Mouse (Mus musculus) kidney, postnatal 0 days (tissue): ENCODE measurements at regions not wholly inside any gene's neighbourhood (a gene's known extent, or its start where the extent isn't known, plus 50 kb on each side); places are given as distances from the start of the nearest gene placed in this dataset.

ENCODE experiments used
- ATAC-seq: fragments of 200-750 bp; cut with Nextera tagmentation; replicated peaks from 2 replicates; pipeline ENCODE4 v1.8.0; 2017; ENCODE audit warnings: low read depth, moderate number of reproducible peaks, moderate TSS enrichment, moderate library complexity; ENCODE audit not compliant: low FRiP score
- DNase-seq: peaks from one replicate; pipeline ENCODE4 v3.0.0-alpha.2; 2016; ENCODE audit warnings: low spot score
- H3K27ac ChIP-seq: fragments of 300-500 bp; sonication (generic); 2 replicates; pipeline ENCODE4 v1.5.1; 2014; ENCODE audit warnings: mild to moderate bottlenecking
- H3K27me3 ChIP-seq: fragments of 300-500 bp; sonication (generic); 2 replicates; pipeline ENCODE4 v1.6.1; 2014; ENCODE audit warnings: low read length, mixed read lengths; ENCODE audit not compliant: insufficient read depth
- H3K36me3 ChIP-seq: fragments of 300-500 bp; sonication (generic); 2 replicates; pipeline ENCODE4 v1.6.1; 2014; ENCODE audit warnings: low read length, mixed read lengths; ENCODE audit not compliant: insufficient read depth
- H3K4me1 ChIP-seq: fragments of 300-500 bp; sonication (generic); replicated peaks from 2 replicates; pipeline ENCODE4 v1.6.1; 2014; ENCODE audit warnings: antibody characterized with exemption, low read length, mixed read lengths; ENCODE audit not compliant: insufficient read depth
- H3K4me2 ChIP-seq: fragments of 300-500 bp; sonication (generic); 2 replicates; pipeline ENCODE4 v1.6.1; 2014; ENCODE audit warnings: mild to moderate bottlenecking, low read length, moderate library complexity, mixed read lengths
- H3K4me3 ChIP-seq: fragments of 300-500 bp; sonication (generic); replicated peaks from 2 replicates; pipeline ENCODE4 v1.5.1; 2014; ENCODE audit warnings: low read depth, low read length
- H3K9ac ChIP-seq: fragments of 300-500 bp; sonication (generic); 2 replicates; pipeline ENCODE4 v1.6.1; 2014; ENCODE audit warnings: low read depth, low read length
- H3K9me3 ChIP-seq: fragments of 300-500 bp; sonication (generic); replicated peaks from 2 replicates; pipeline ENCODE4 v1.6.1; 2016; ENCODE audit warnings: low read length, inconsistent platforms, mixed read lengths
- CTCF ChIP-seq: IDR thresholded peaks from 2 replicates; pipeline ENCODE4 v1.5.1; 2016; ENCODE audit warnings: antibody characterized with exemption, low read depth, mild to moderate bottlenecking, moderate library complexity
- WGBS: fragments of 180-500 bp; shearing (Covaris S2); extraction: QIAGEN DNeasy Blood & Tissue Kit; methylation state at CpG from one replicate; pipeline ENCODE4 v1.1.7; 2014; 5-methylcytosine and 5-hydroxymethylcytosine counted together

- H3K9me3 ChIP-seq, result no peaks in the 10 kb centered on the region
- no peaks in the 10 kb centered on the region for H3K27me3 ChIP-seq
- DNase-seq (no peak), ATAC-seq (no peak)
- H3K36me3 ChIP-seq, result no peaks in the 10 kb centered on the region
- H3K9ac ChIP-seq, result no peak overlapping the region
- no peaks in the 10 kb centered on the region for H3K4me1 ChIP-seq
- H3K4me3 ChIP-seq, result no peak overlapping the region
- H3K27ac ChIP-seq, result no peak overlapping the region
- no peak overlapping the region for H3K4me2 ChIP-seq
- TF ChIP-seq CTCF, result no peak
Measured at GRCm38 (mm10) chr11:30372924-30373323, 98.7 kb downstream of the 4930505A04Rik start.

GRCm38 (mm10) chr11:30371963-30372362, 99.7 kb downstream of the 4930505A04Rik start:
- DNase-seq, result no peak
- no peaks in the 10 kb centered on the region for H3K9me3 ChIP-seq
- no peaks in the 10 kb centered on the region for H3K27me3 ChIP-seq

GRCm38 (mm10) chr11:30369601-30370240, 101.7 kb upstream of the Sptbn1 start:
- 66% methylated on average over 2 of the region's 2 CpGs for WGBS
- DNase-seq, result peak; percentile 28
- no peaks in the 10 kb centered on the region for H3K9me3 ChIP-seq
- no peaks in the 10 kb centered on the region for H3K27me3 ChIP-seq
- ATAC-seq, result no peak; the same call in 1 of the 2 replicates
- no peak overlapping the region for H3K9ac ChIP-seq
- TF ChIP-seq CTCF, result no peak
- H3K4me3 ChIP-seq, result no peak overlapping the region
- no peak overlapping the region for H3K27ac ChIP-seq
- no peak overlapping the region for H3K4me2 ChIP-seq
- H3K36me3 ChIP-seq, result no peaks in the 10 kb centered on the region
- H3K4me1 ChIP-seq, result no peaks in the 10 kb centered on the region

More at GRCm38 (mm10) chr11:30371963-30372362, 99.7 kb downstream of the 4930505A04Rik start:
- no peak overlapping the region for H3K4me3 ChIP-seq
- no peak overlapping the region for H3K27ac ChIP-seq
- no peak for ATAC-seq
- no peak for TF ChIP-seq CTCF
- H3K4me1 ChIP-seq, result no peaks in the 10 kb centered on the region
- WGBS, result 89% methylated on average over 1 of the region's 1 CpGs
- no peak overlapping the region for H3K4me2 ChIP-seq
- no peak overlapping the region for H3K9ac ChIP-seq
- H3K36me3 ChIP-seq, result no peaks in the 10 kb centered on the region

- H3K4me1 ChIP-seq, result no peaks in the 10 kb centered on the region
- H3K9me3 ChIP-seq, result no peaks in the 10 kb centered on the region
- WGBS, result 60% methylated on average over 5 of the region's 5 CpGs
- H3K36me3 ChIP-seq, result no peaks in the 10 kb centered on the region
- H3K4me2 ChIP-seq, result no peak overlapping the region
- TF ChIP-seq CTCF, result no peak
- no peak overlapping the region for H3K9ac ChIP-seq
- DNase-seq, result no peak
- H3K4me3 ChIP-seq, result no peak overlapping the region
- no peaks in the 10 kb centered on the region for H3K27me3 ChIP-seq
- no peak overlapping the region for H3K27ac ChIP-seq
- no peak; the same call in 1 of the 2 replicates for ATAC-seq
Measured at GRCm38 (mm10) chr11:30367373-30368225, 99.6 kb upstream of the Sptbn1 start.

- no peak for DNase-seq
- no peaks in the 10 kb centered on the region for H3K27me3 ChIP-seq
- ATAC-seq, result no peak
- H3K36me3 ChIP-seq, result no peaks in the 10 kb centered on the region
- H3K9me3 ChIP-seq, result no peaks in the 10 kb centered on the region
- 65% methylated on average over 2 of the region's 2 CpGs for WGBS
- no peak for TF ChIP-seq CTCF
- no peaks in the 10 kb centered on the region for H3K4me1 ChIP-seq
- H3K27ac ChIP-seq, result no peak overlapping the region
- H3K4me2 ChIP-seq, result no peak overlapping the region
- H3K4me3 ChIP-seq, result no peak overlapping the region
- no peak overlapping the region for H3K9ac ChIP-seq
Measured at GRCm38 (mm10) chr11:30366491-30366890, 98.5 kb upstream of the Sptbn1 start.

GRCm38 (mm10) chr11:30364993-30365392, 97.0 kb upstream of the Sptbn1 start:
- no peak for TF ChIP-seq CTCF
- DNase-seq (no peak), ATAC-seq (no peak)
- Histone ChIP-seq H3K4me1 (no peaks in the 10 kb centered on the region), H3K36me3 (no peaks in the 10 kb centered on the region), H3K27me3 (no peaks in the 10 kb centered on the region), H3K4me2 (no peak overlapping the region), H3K9me3 (no peaks in the 10 kb centered on the region), H3K4me3 (no peak overlapping the region), H3K9ac (no peak overlapping the region), H3K27ac (no peak overlapping the region)
- WGBS, result 55% methylated on average over 3 of the region's 3 CpGs
